Mouse (Mus musculus) neural tube, embryonic 11.5 days (tissue): ENCODE measurements around the gene Clasrp. TPM values are rescaled to one million over a fixed set of nuclear protein-coding genes. Genes with fewer than 3 reads are reported as not detected.
"Not testable (repeated sequence)": the region's sequence is repeated elsewhere in the genome, so short reads cannot be mapped to it uniquely, and the experiment has no call there.

Experiments used
- ATAC-seq: fragments of 200-750 bp; cut with Nextera tagmentation; 2 replicates; pipeline ENCODE4 v1.8.0; 2017; ENCODE audit warnings: moderate number of reproducible peaks, mild to moderate bottlenecking, moderate TSS enrichment, moderate library complexity; ENCODE audit not compliant: insufficient read depth, low FRiP score, low TSS enrichment
- DNase-seq: peaks from one replicate; pipeline ENCODE4 v3.0.0-alpha.2; 2015; ENCODE audit warnings: low spot score
- H3K27ac ChIP-seq: fragments of 300-500 bp; sonication (generic); 2 replicates; pipeline ENCODE4 v1.5.1; 2014; ENCODE audit warnings: low read depth, mild to moderate bottlenecking, low read length
- H3K27me3 ChIP-seq: fragments of 300-500 bp; sonication (generic); 2 replicates; pipeline ENCODE4 v1.6.1; 2014; ENCODE audit warnings: mild to moderate bottlenecking, low read length, mixed read lengths; ENCODE audit not compliant: control insufficient read depth, insufficient read depth
- H3K36me3 ChIP-seq: fragments of 300-500 bp; sonication (generic); 2 replicates; pipeline ENCODE4 v1.6.1; 2014; ENCODE audit warnings: mild to moderate bottlenecking, low read length, moderate library complexity, mixed read lengths; ENCODE audit not compliant: control insufficient read depth, insufficient read depth
- H3K4me1 ChIP-seq: fragments of 300-500 bp; sonication (generic); 2 replicates; pipeline ENCODE4 v1.6.1; 2014; ENCODE audit warnings: low read length, mixed read lengths; ENCODE audit not compliant: control insufficient read depth, insufficient read depth
- H3K4me2 ChIP-seq: fragments of 300-500 bp; sonication (generic); 2 replicates; pipeline ENCODE4 v1.6.1; 2014; ENCODE audit warnings: low read depth, mild to moderate bottlenecking, moderate library complexity
- H3K4me3 ChIP-seq: fragments of 300-500 bp; sonication (generic); 2 replicates; pipeline ENCODE4 v1.5.1; 2014; ENCODE audit warnings: low read depth, low read length
- H3K9ac ChIP-seq: fragments of 300-500 bp; sonication (generic); 2 replicates; pipeline ENCODE4 v1.6.1; 2014; ENCODE audit warnings: mild to moderate bottlenecking, low read length
- H3K9me3 ChIP-seq: fragments of 300-500 bp; sonication (generic); 2 replicates; pipeline ENCODE4 v1.6.1; 2016; ENCODE audit warnings: low read length; ENCODE audit not compliant: control insufficient read depth
- WGBS: fragments of 180-500 bp; shearing (Covaris S2); extraction: QIAGEN DNeasy Blood & Tissue Kit; methylation state at CpG from one replicate; pipeline ENCODE4 v1.1.7; 2014; 5-methylcytosine and 5-hydroxymethylcytosine counted together
- polyA plus RNA-seq: library from polyadenylated mRNA; unstranded; fragments of >200 nt; fragmentation: Nextera tagmentation; extraction: Ambion mirVana; gene quantifications from 2 replicates; pipeline ENCODE4 v1.2.1, GENCODE M21; 2014

Gene Clasrp
- polyA plus RNA-seq, 1 experiment from 2014 or later, result 53.5 TPM

- ATAC-seq (peak; percentile 69), DNase-seq (peak; percentile 85)
- Histone ChIP-seq H3K36me3 (no peaks in the 10 kb centered on the region), H3K4me2 (peak overlapping the region; percentile 46), H3K9me3 (no peaks in the 10 kb centered on the region), H3K4me1 (0 out of 2 replicates have a peak, but pooled peaks cover 4% of the 10 kb centered on the region), H3K27me3 (peaks cover 3% of the 10 kb centered on the region; the same call in 1 of the 2 replicates), H3K27ac (0 out of 2 replicates have a peak overlapping the region, but pooled peaks have one; percentile 34), H3K4me3 (peak overlapping the region; percentile 31), H3K9ac (peak overlapping the region; percentile 54)
- whole genome bisulfite sequencing, result 8% methylated on average over 35 of the region's 35 CpGs
Observed at GRCm38 (mm10) chr7:19619004-19619801, 14.9 kb upstream of the Clasrp start.

- peaks cover 3% of the 10 kb centered on the region; the same call in 1 of the 2 replicates for H3K27me3 ChIP-seq
- WGBS, result 85% methylated on average over 12 of the region's 12 CpGs
- H3K4me3 ChIP-seq, result no peak overlapping the region
- no peaks in the 10 kb centered on the region for H3K9me3 ChIP-seq
- H3K4me1 ChIP-seq, result 0 out of 2 replicates have a peak, but pooled peaks cover 4% of the 10 kb centered on the region
- ATAC-seq, result no peak
- H3K36me3 ChIP-seq, result no peaks in the 10 kb centered on the region
- no peak overlapping the region for H3K9ac ChIP-seq
- DNase-seq, result no peak
- H3K27ac ChIP-seq, result no peak overlapping the region
- H3K4me2 ChIP-seq, result no peak overlapping the region
Observed at GRCm38 (mm10) chr7:19615036-19615577, 10.8 kb upstream of the Clasrp start.

GRCm38 (mm10) chr7:19610969-19611368 is 6.7 kb upstream of the Clasrp start:
- Histone ChIP-seq H3K27ac (no peak overlapping the region), H3K9me3 (no peaks in the 10 kb centered on the region), H3K27me3 (no peaks in the 10 kb centered on the region), H3K4me2 (no peak overlapping the region), H3K4me3 (no peak overlapping the region), H3K4me1 (no peaks in the 10 kb centered on the region), H3K36me3 (peaks cover 2% of the 10 kb centered on the region; the same call in 1 of the 2 replicates), H3K9ac (no peak overlapping the region)
- ATAC-seq (no peak), DNase-seq (no peak)
- WGBS, result 78% methylated on average over 5 of the region's 5 CpGs

GRCm38 (mm10) chr7:19609641-19610332 is 5.5 kb upstream of the Clasrp start:
- WGBS, result 88% methylated on average over 8 of the region's 12 CpGs
- no peak overlapping the region for H3K4me2 ChIP-seq
- ATAC-seq (no peak), DNase-seq (no peak)
- no peaks in the 10 kb centered on the region for H3K4me1 ChIP-seq
- H3K4me3 ChIP-seq, result no peak overlapping the region
- H3K9ac ChIP-seq, result no peak overlapping the region
- peaks cover 2% of the 10 kb centered on the region; the same call in 1 of the 2 replicates for H3K36me3 ChIP-seq
- no peaks in the 10 kb centered on the region for H3K9me3 ChIP-seq
- no peaks in the 10 kb centered on the region for H3K27me3 ChIP-seq
- H3K27ac ChIP-seq, result no peak overlapping the region

- Histone ChIP-seq H3K9me3 (no peaks in the 10 kb centered on the region), H3K36me3 (peaks cover 2% of the 10 kb centered on the region; the same call in 1 of the 2 replicates), H3K27ac (no peak overlapping the region), H3K9ac (no peak overlapping the region), H3K4me3 (no peak overlapping the region), H3K4me1 (peaks cover 10% of the 10 kb centered on the region), H3K4me2 (no peak overlapping the region), H3K27me3 (no peaks in the 10 kb centered on the region)
- no peak for ATAC-seq
- 79% methylated on average over 5 of the region's 5 CpGs for WGBS
- no peak for DNase-seq
Observed at GRCm38 (mm10) chr7:19607291-19607690, 3.0 kb upstream of the Clasrp start.

GRCm38 (mm10) chr7:19604606-19605214 is 424 bp upstream of the Clasrp start:
- WGBS, result 61% methylated on average over 10 of the region's 10 CpGs
- not testable (repeated sequence) for H3K4me1 ChIP-seq, H3K36me3 ChIP-seq, H3K9me3 ChIP-seq, H3K27me3 ChIP-seq, DNase-seq, H3K27ac ChIP-seq
- H3K4me2 ChIP-seq, result peak overlapping the region; percentile 90; the same call in 1 of the 2 replicates
- peak overlapping the region; percentile 94; the same call in 1 of the 2 replicates for H3K9ac ChIP-seq
- H3K4me3 ChIP-seq, result peak overlapping the region; percentile 99
- ATAC-seq, result peak; percentile 55; the same call in 1 of the 2 replicates

GRCm38 (mm10) chr7:19603055-19603454 is 1.2 kb downstream of the Clasrp start:
- peak overlapping the region; percentile 99; the same call in 1 of the 2 replicates for H3K4me3 ChIP-seq
- H3K4me2 ChIP-seq, result peak overlapping the region; percentile 90
- H3K27me3 ChIP-seq, result no peaks in the 10 kb centered on the region
- H3K27ac ChIP-seq, result no peak overlapping the region
- peaks cover 10% of the 10 kb centered on the region for H3K4me1 ChIP-seq
- ATAC-seq (no peak), DNase-seq (no peak)
- H3K36me3 ChIP-seq, result peaks cover 3% of the 10 kb centered on the region
- H3K9me3 ChIP-seq, result no peaks in the 10 kb centered on the region
- WGBS, result 89% methylated on average over 12 of the region's 12 CpGs
- H3K9ac ChIP-seq, result peak overlapping the region; percentile 94; the same call in 1 of the 2 replicates

GRCm38 (mm10) chr7:19600562-19600961 is 3.7 kb downstream of the Clasrp start:
- Histone ChIP-seq H3K9me3 (no peaks in the 10 kb centered on the region), H3K36me3 (peaks cover 7% of the 10 kb centered on the region), H3K4me3 (no peak overlapping the region), H3K9ac (no peak overlapping the region), H3K4me1 (peaks cover 10% of the 10 kb centered on the region), H3K27me3 (no peaks in the 10 kb centered on the region), H3K4me2 (no peak overlapping the region; the same call in 1 of the 2 replicates), H3K27ac (no peak overlapping the region)
- WGBS, result 60% methylated on average over 5 of the region's 5 CpGs
- DNase-seq, result no peak
- ATAC-seq, result no peak
